Mouse (Mus musculus) kidney, postnatal 0 days (tissue): ENCODE results near the gene Gm9964. TPM values are rescaled to one million over a fixed set of nuclear protein-coding genes. Genes with fewer than 3 reads are reported as not detected.

ENCODE experiments used
- ATAC-seq: fragments of 200-750 bp; cut with Nextera tagmentation; replicated peaks from 2 replicates; pipeline ENCODE4 v1.8.0; 2017; ENCODE audit warnings: low read depth, moderate number of reproducible peaks, moderate TSS enrichment, moderate library complexity; ENCODE audit not compliant: low FRiP score
- DNase-seq: peaks from one replicate; pipeline ENCODE4 v3.0.0-alpha.2; 2016; ENCODE audit warnings: low spot score
- H3K27ac ChIP-seq: fragments of 300-500 bp; sonication (generic); 2 replicates; pipeline ENCODE4 v1.5.1; 2014; ENCODE audit warnings: mild to moderate bottlenecking
- H3K27me3 ChIP-seq: fragments of 300-500 bp; sonication (generic); 2 replicates; pipeline ENCODE4 v1.6.1; 2014; ENCODE audit warnings: low read length, mixed read lengths; ENCODE audit not compliant: insufficient read depth
- H3K36me3 ChIP-seq: fragments of 300-500 bp; sonication (generic); 2 replicates; pipeline ENCODE4 v1.6.1; 2014; ENCODE audit warnings: low read length, mixed read lengths; ENCODE audit not compliant: insufficient read depth
- H3K4me1 ChIP-seq: fragments of 300-500 bp; sonication (generic); replicated peaks from 2 replicates; pipeline ENCODE4 v1.6.1; 2014; ENCODE audit warnings: antibody characterized with exemption, low read length, mixed read lengths; ENCODE audit not compliant: insufficient read depth
- H3K4me2 ChIP-seq: fragments of 300-500 bp; sonication (generic); 2 replicates; pipeline ENCODE4 v1.6.1; 2014; ENCODE audit warnings: mild to moderate bottlenecking, low read length, moderate library complexity, mixed read lengths
- H3K4me3 ChIP-seq: fragments of 300-500 bp; sonication (generic); replicated peaks from 2 replicates; pipeline ENCODE4 v1.5.1; 2014; ENCODE audit warnings: low read depth, low read length
- H3K9ac ChIP-seq: fragments of 300-500 bp; sonication (generic); 2 replicates; pipeline ENCODE4 v1.6.1; 2014; ENCODE audit warnings: low read depth, low read length
- H3K9me3 ChIP-seq: fragments of 300-500 bp; sonication (generic); replicated peaks from 2 replicates; pipeline ENCODE4 v1.6.1; 2016; ENCODE audit warnings: low read length, inconsistent platforms, mixed read lengths
- CTCF ChIP-seq: IDR thresholded peaks from 2 replicates; pipeline ENCODE4 v1.5.1; 2016; ENCODE audit warnings: antibody characterized with exemption, low read depth, mild to moderate bottlenecking, moderate library complexity
- WGBS: fragments of 180-500 bp; shearing (Covaris S2); extraction: QIAGEN DNeasy Blood & Tissue Kit; methylation state at CpG from one replicate; pipeline ENCODE4 v1.1.7; 2014; 5-methylcytosine and 5-hydroxymethylcytosine counted together
- polyA plus RNA-seq: library from polyadenylated mRNA; unstranded; fragments of >200 nt; fragmentation: Nextera tagmentation; extraction: Ambion mirVana; gene quantifications from 2 replicates; pipeline ENCODE4 v1.2.1, GENCODE M21; 2015

Gm9964 gene
- polyA plus RNA-seq, 1 experiment from 2014 or later, result not detected

DNA sequence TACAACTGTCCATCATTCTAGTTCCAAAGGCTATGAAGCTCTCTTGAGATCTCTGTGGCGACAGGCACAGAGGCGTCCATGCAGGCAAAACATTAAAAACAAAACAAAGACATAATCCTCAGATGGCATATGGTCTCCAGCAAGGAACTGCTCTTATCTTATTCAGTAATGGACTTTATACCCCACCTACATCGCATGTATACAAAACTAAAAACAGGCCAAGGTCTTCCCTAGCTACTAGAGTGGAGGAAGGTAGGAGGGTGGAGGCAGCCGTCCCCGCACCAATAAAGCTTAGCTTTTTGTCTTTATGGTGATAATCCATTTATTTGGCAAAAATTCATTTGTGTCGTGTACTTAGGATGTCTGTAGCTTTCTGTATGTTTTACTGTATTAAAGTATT, 6.4 kb upstream of the Gm9964 start:
- no peak for ATAC-seq
- H3K27ac ChIP-seq, result no peak overlapping the region
- no peaks in the 10 kb centered on the region for H3K36me3 ChIP-seq
- no peaks in the 10 kb centered on the region for H3K27me3 ChIP-seq
- no peaks in the 10 kb centered on the region for H3K9me3 ChIP-seq
- DNase-seq, result no peak
- H3K4me1 ChIP-seq, result peaks cover 8% of the 10 kb centered on the region; the same call in 1 of the 2 replicates
- H3K9ac ChIP-seq, result no peak overlapping the region
- no peak overlapping the region for H3K4me3 ChIP-seq
- H3K4me2 ChIP-seq, result no peak overlapping the region
- TF ChIP-seq CTCF, result no peak
- 86% methylated on average over 6 of the region's 6 CpGs for WGBS

DNA sequence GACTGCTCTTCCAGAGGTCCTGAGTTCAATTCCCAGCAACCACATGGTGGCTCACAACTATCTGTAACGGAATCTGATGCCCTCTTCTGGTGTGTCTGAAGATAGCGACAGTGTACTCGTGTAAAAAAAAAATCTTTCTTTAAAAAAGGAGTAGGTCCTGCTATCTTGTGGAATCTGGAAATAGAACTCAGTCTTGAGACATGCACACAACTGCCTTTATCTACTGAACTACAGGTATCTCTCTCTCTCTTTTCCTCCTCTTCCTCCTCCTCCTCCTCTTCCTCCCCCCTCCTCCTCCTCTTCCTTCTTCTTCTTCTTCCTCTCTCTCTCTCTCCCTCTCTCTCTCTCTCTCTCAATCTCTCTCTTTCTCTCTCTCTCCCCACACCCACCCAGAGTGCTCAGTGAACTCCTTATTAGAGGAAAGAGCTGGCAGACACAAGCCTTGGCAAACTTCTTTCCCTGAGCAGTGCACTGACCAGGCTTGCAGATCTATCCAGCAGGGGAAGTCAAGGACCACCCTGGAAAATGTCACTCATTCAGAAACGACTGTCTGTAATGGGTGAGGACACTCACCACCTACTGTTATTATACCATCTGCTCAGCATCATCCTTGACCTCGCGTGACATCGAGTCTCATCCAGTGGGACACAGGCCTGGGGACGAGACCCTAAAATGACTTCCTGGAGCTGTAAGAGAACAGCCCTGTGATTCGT, 3.2 kb upstream of the Gm9964 start:
- Histone ChIP-seq H3K4me2 (no peak overlapping the region), H3K9me3 (no peaks in the 10 kb centered on the region), H3K4me3 (no peak overlapping the region), H3K27ac (no peak overlapping the region), H3K27me3 (no peaks in the 10 kb centered on the region), H3K4me1 (no peaks in the 10 kb centered on the region), H3K9ac (no peak overlapping the region), H3K36me3 (no peaks in the 10 kb centered on the region)
- ATAC-seq (no peak), DNase-seq (no peak)
- TF ChIP-seq CTCF, result peak; percentile 52
- 76% methylated on average over 9 of the region's 9 CpGs for WGBS

DNA sequence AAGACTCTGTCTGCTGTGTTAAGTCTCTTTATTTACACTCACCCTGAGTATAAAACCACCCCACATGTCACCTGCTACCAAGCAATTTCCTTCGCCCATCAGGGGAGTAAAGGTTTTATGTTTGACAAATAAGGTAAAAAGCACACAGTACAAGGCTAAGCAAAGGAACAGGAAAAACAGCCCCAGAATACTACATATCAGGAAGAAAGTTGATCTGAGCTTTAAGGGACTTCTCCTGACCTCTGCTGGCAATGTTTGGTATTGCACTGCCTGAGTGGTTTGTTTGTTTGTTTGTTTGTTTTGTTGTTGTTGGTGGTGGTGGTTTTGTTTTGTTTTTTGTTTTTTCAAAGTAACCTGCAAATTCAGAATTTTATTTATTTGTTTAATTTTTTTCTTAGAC, 539 bp downstream of the Gm9964 start:
- TF ChIP-seq CTCF, result peak; percentile 96
- Histone ChIP-seq H3K36me3 (no peaks in the 10 kb centered on the region), H3K27ac (no peak overlapping the region), H3K4me3 (no peak overlapping the region), H3K9ac (no peak overlapping the region), H3K9me3 (no peaks in the 10 kb centered on the region), H3K4me2 (no peak overlapping the region), H3K27me3 (no peaks in the 10 kb centered on the region), H3K4me1 (peaks cover 20% of the 10 kb centered on the region; the same call in 1 of the 2 replicates)
- DNase-seq (peak; percentile 74), ATAC-seq (no peak)
- 61% methylated on average over 1 of the region's 1 CpGs for WGBS

GRCm38 (mm10) chr11:79293971-79294370, 2.7 kb downstream of the Gm9964 start:
- TF ChIP-seq CTCF, result no peak
- Histone ChIP-seq H3K27me3 (no peaks in the 10 kb centered on the region), H3K9me3 (no peaks in the 10 kb centered on the region), H3K4me2 (no peak overlapping the region), H3K36me3 (no peaks in the 10 kb centered on the region), H3K4me1 (peaks cover 27% of the 10 kb centered on the region; the same call in 1 of the 2 replicates), H3K27ac (no peak overlapping the region), H3K9ac (no peak overlapping the region), H3K4me3 (no peak overlapping the region)
- DNase-seq (peak; percentile 94), ATAC-seq (peak; percentile 59; the same call in 1 of the 2 replicates)
- WGBS, result 19% methylated on average over 1 of the region's 1 CpGs

DNA sequence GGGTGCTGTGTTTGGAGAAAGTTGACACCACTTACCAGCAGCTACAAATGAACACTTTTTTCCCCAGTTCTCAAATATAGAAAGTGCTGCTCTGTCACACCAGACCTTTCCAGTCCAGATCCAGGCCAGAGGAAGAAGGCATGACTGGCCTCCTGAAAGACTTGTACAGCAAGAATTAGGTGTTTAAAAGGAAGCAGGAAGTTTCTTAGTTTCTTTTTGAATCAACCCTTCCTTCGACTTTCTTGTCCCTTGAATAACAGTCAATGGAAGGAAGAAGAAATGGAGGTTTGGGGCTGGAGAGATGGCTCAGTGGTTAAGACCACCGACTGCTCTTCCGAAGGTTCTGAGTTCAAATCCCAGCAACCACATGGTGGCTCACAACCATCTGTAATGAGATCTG, 3.7 kb downstream of the Gm9964 start:
- Histone ChIP-seq H3K9me3 (no peaks in the 10 kb centered on the region), H3K36me3 (no peaks in the 10 kb centered on the region), H3K9ac (no peak overlapping the region), H3K4me1 (peaks cover 36% of the 10 kb centered on the region), H3K27ac (peak overlapping the region; percentile 54; the same call in 1 of the 2 replicates), H3K4me3 (no peak overlapping the region), H3K27me3 (no peaks in the 10 kb centered on the region), H3K4me2 (no peak overlapping the region)
- DNase-seq, result no peak
- no peak for ATAC-seq
- no peak for TF ChIP-seq CTCF
- 81% methylated on average over 3 of the region's 3 CpGs for whole genome bisulfite sequencing

- no peak overlapping the region for H3K4me3 ChIP-seq
- H3K27me3 ChIP-seq, result no peaks in the 10 kb centered on the region
- H3K4me2 ChIP-seq, result no peak overlapping the region
- H3K4me1 ChIP-seq, result peaks cover 44% of the 10 kb centered on the region
- H3K36me3 ChIP-seq, result no peaks in the 10 kb centered on the region
- WGBS, result 38% methylated on average over 3 of the region's 3 CpGs
- no peak for TF ChIP-seq CTCF
- ATAC-seq (peak; percentile 63), DNase-seq (peak; percentile 84)
- no peak overlapping the region for H3K9ac ChIP-seq
- no peaks in the 10 kb centered on the region for H3K9me3 ChIP-seq
- peak overlapping the region; percentile 57; the same call in 1 of the 2 replicates for H3K27ac ChIP-seq
Measured at GRCm38 (mm10) chr11:79292130-79292529, 4.6 kb downstream of the Gm9964 start.
